Mouse (Mus musculus) ES-E14 (cell line): ENCODE data around the gene March2. TPM values are rescaled to one million over a fixed set of nuclear protein-coding genes. Genes with fewer than 3 reads are reported as not detected.

Experiments used
- DNase-seq: peaks from one replicate; pipeline ENCODE4 v3.0.0-alpha.2; 2013; ENCODE audit warnings: low read depth, low spot score
- H3K27ac ChIP-seq: 2 replicates; pipeline ENCODE4 v1.5.1; 2012; ENCODE audit warnings: low read depth, mild to moderate bottlenecking, low read length, moderate library complexity, mixed read lengths; ENCODE audit not compliant: poor library complexity, insufficient read depth, severe bottlenecking
- H3K36me3 ChIP-seq: 2 replicates; pipeline ENCODE4 v1.6.1; 2012; ENCODE audit warnings: mild to moderate bottlenecking, low read length, moderate library complexity, mixed read lengths; ENCODE audit not compliant: control insufficient read depth, poor library complexity, insufficient read depth, severe bottlenecking
- H3K4me1 ChIP-seq, 2 experiments: fragments of 150-350 bp in 1 of 2; sonication (generic) in 1 of 2; 2 replicates each; pipeline ENCODE4 v1.6.1; 2012; ENCODE audit warnings: low read length in 2 of 2, mild to moderate bottlenecking in 1 of 2, mixed read lengths in 1 of 2; ENCODE audit not compliant: control insufficient read depth in 2 of 2, insufficient read depth in 2 of 2, poor library complexity in 1 of 2
- H3K4me3 ChIP-seq, 2 experiments: fragments of 150-350 bp in 1 of 2; sonication (generic) in 1 of 2; 2 replicates each; pipeline ENCODE4 v1.5.1; 2012; ENCODE audit warnings: low read length in 2 of 2, low read depth in 1 of 2, mild to moderate bottlenecking in 1 of 2, mixed read lengths in 1 of 2; ENCODE audit not compliant: insufficient read depth in 1 of 2, poor library complexity in 1 of 2, severe bottlenecking in 1 of 2
- H3K9ac ChIP-seq: 2 replicates; pipeline ENCODE4 v1.6.1; 2012; ENCODE audit warnings: low read depth, mild to moderate bottlenecking, low read length, mixed read lengths; ENCODE audit not compliant: poor library complexity, insufficient read depth, severe bottlenecking
- H3K9me3 ChIP-seq: fragments of 150-350 bp; sonication (generic); 2 replicates; pipeline ENCODE4 v1.6.1; 2012; ENCODE audit warnings: low read depth, mild to moderate bottlenecking, low read length; ENCODE audit not compliant: control insufficient read depth, insufficient read depth
- CHD2 ChIP-seq: IDR thresholded peaks from 2 replicates; pipeline ENCODE4 v1.6.1; 2014; ENCODE audit warnings: mild to moderate bottlenecking, low read depth, low read length, inconsistent platforms
- HCFC1 ChIP-seq: IDR thresholded peaks from 2 replicates; pipeline ENCODE4 v1.6.1; 2012; ENCODE audit warnings: low read length, inconsistent platforms, borderline replicate concordance; ENCODE audit not compliant: insufficient read depth
- MAFK ChIP-seq: IDR thresholded peaks from 2 replicates; pipeline ENCODE4 v1.6.1; 2014; ENCODE audit warnings: mild to moderate bottlenecking, low read depth, low read length, inconsistent platforms; ENCODE audit not compliant: insufficient read depth
- ZC3H11A ChIP-seq: IDR thresholded peaks from 2 replicates; pipeline ENCODE4 v1.6.1; 2012; ENCODE audit warnings: low read depth, mild to moderate bottlenecking, inconsistent platforms, low read length, borderline replicate concordance
- ZNF384 ChIP-seq: IDR thresholded peaks from 2 replicates; pipeline ENCODE4 v1.6.1; 2012; ENCODE audit warnings: low read depth, low read length, inconsistent platforms
- in situ Hi-C, 2 experiments: fragments of 600-800 bp; cut with MboI; formaldehyde crosslinking; loops; one replicate each; pipeline ENCODE4 v1.15.1; 2025; ENCODE audit warnings: low sequenced_read_pairs in 2 of 2, inconsistent platforms in 1 of 2; ENCODE audit not compliant: unreplicated experiment in 2 of 2
- total RNA-seq: library from RNA; depleted of rRNA; stranded (reverse); fragments of 300-350 nt; gene quantifications from 2 replicates; pipeline ENCODE4 v1.2.3, GENCODE M21; 2012

March2 gene
- total RNA-seq, 1 experiment: 14.3 TPM

- in situ Hi-C loops: no loop called here
- Histone ChIP-seq H3K9me3 (no peaks in the 10 kb centered on the region), H3K36me3 (peaks cover 9% of the 10 kb centered on the region), H3K27ac (no peak overlapping the region), H3K4me3 (no peak overlapping the region), H3K9ac (no peak overlapping the region), H3K4me1 (peaks cover 0 to 3% of the 10 kb centered on the region in 2 experiments; a peak in 1 of 4 replicates)
- no peak for DNase-seq
- no peak for TF ChIP-seq ZNF384
- no peak for TF ChIP-seq MAFK
- no peak for TF ChIP-seq HCFC1
- TF ChIP-seq CHD2: no peak
Measured at GRCm38 (mm10) chr17:33678771-33679170, 39.7 kb downstream of the March2 start.

- H3K36me3 ChIP-seq: peaks cover 8% of the 10 kb centered on the region
- no peak for TF ChIP-seq HCFC1
- no peak for TF ChIP-seq MAFK
- TF ChIP-seq ZC3H11A: no peak
- TF ChIP-seq CHD2: no peak
- TF ChIP-seq ZNF384: no peak
Measured at GRCm38 (mm10) chr17:33676086-33676485, 42.4 kb downstream of the March2 start.

GRCm38 (mm10) chr17:33675452-33675851 is 43.0 kb downstream of the March2 start:
- no peaks in the 10 kb centered on the region for H3K9me3 ChIP-seq
- TF ChIP-seq ZC3H11A: no peak
- TF ChIP-seq MAFK: no peak
- no peak for TF ChIP-seq ZNF384
- no peak for TF ChIP-seq CHD2
- TF ChIP-seq HCFC1: no peak
- no peaks in the 10 kb centered on the region for H3K4me1 ChIP-seq
- no peak overlapping the region for H3K4me3 ChIP-seq
- in situ Hi-C loops: no loop called here
- H3K9ac ChIP-seq: no peak overlapping the region
- peaks cover 8% of the 10 kb centered on the region for H3K36me3 ChIP-seq
- DNase-seq: no peak
- no peak overlapping the region for H3K27ac ChIP-seq

More at GRCm38 (mm10) chr17:33676086-33676485, 42.4 kb downstream of the March2 start:
- DNase-seq: no peak
- H3K4me1 ChIP-seq: no peaks in the 10 kb centered on the region; a peak in 1 of 4 replicates
- H3K9ac ChIP-seq: no peak overlapping the region
- no peak overlapping the region for H3K4me3 ChIP-seq
- in situ Hi-C loops: no loop called here
- H3K27ac ChIP-seq: no peak overlapping the region
- no peaks in the 10 kb centered on the region for H3K9me3 ChIP-seq

- TF ChIP-seq HCFC1: no peak
- no peak for TF ChIP-seq CHD2
- Histone ChIP-seq H3K4me3 (no peak overlapping the region), H3K27ac (no peak overlapping the region), H3K36me3 (peaks cover 8% of the 10 kb centered on the region), H3K9me3 (no peaks in the 10 kb centered on the region), H3K9ac (no peak overlapping the region), H3K4me1 (no peaks in the 10 kb centered on the region)
- in situ Hi-C loops: no loop called here
- no peak for DNase-seq
Measured at GRCm38 (mm10) chr17:33673837-33674236, 44.6 kb downstream of the March2 start.

- Histone ChIP-seq H3K27ac (no peak overlapping the region), H3K36me3 (peaks cover 7% of the 10 kb centered on the region), H3K9me3 (no peaks in the 10 kb centered on the region), H3K9ac (no peak overlapping the region), H3K4me1 (no peaks in the 10 kb centered on the region), H3K4me3 (no peak overlapping the region)
- TF ChIP-seq ZC3H11A: no peak
- no peak for TF ChIP-seq HCFC1
- TF ChIP-seq MAFK: no peak
- no peak for TF ChIP-seq CHD2
- no peak for TF ChIP-seq ZNF384
- no peak for DNase-seq
- in situ Hi-C loops: no loop called here
Measured at GRCm38 (mm10) chr17:33669681-33670080, 48.8 kb downstream of the March2 start.
